Mouse (Mus musculus): ENCODE results near the gene Traf3ip3.

DNA sequence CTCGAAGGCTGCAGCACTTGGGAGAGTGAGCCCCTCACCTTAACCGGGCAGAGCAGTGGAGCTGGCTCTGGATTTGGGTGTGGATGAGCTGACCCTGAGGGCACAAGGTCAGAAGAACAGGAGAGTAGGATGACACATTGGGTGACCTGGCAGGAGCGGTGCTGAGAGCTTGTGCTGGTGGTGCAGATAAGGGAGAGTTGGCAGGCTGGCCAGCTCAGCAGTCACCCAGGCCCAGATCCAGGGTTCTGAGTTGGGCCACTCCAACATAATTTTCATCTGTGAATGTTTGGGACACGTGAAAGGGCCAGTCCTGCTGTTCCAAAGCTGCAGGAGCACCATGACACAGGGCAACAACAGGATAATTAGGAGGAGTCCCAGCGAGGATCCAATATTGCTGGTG, 9.9 kb upstream of the Traf3ip3 start:
- TF ChIP-seq MXI1 (IDR thresholded peaks at IDR 0.05; ENCODE audit: low read depth, low read length) (no peak), CTCF (conservative IDR thresholded peaks at IDR 0.05 in 1 of 2, IDR thresholded peaks at IDR 0.05 in 1 of 2; ENCODE audit: low read depth in 2 of 2, low read length in 2 of 2) (no peak), CHD1 (IDR thresholded peaks at IDR 0.05; ENCODE audit: low read depth, low read length) (no peak), RAD21 (IDR thresholded peaks at IDR 0.05; ENCODE audit: low read depth, low read length) (no peak), NELFE (IDR thresholded peaks at IDR 0.05; ENCODE audit: low read depth, low read length) (no peak)
